Mouse (Mus musculus) intestine, embryonic 14.5 days (tissue): ENCODE data around the gene Dbn1. TPM values are rescaled to one million over a fixed set of nuclear protein-coding genes. Genes with fewer than 3 reads are reported as not detected.

ENCODE experiments used
- ATAC-seq: fragments of 200-750 bp; cut with Nextera tagmentation; replicated peaks from 2 replicates; pipeline ENCODE4 v1.8.0; 2017; ENCODE audit warnings: low read depth, moderate number of reproducible peaks, moderate TSS enrichment, moderate library complexity; ENCODE audit not compliant: low FRiP score, low TSS enrichment
- DNase-seq: peaks from one replicate; pipeline ENCODE4 v3.0.0-alpha.2; 2018; ENCODE audit warnings: low spot score
- H3K27ac ChIP-seq: fragments of 300-500 bp; sonication (generic); 2 replicates; pipeline ENCODE4 v1.5.1; 2014; ENCODE audit warnings: low read depth, mild to moderate bottlenecking, control low read depth
- H3K27me3 ChIP-seq: fragments of 300-500 bp; sonication (generic); replicated peaks from 2 replicates; pipeline ENCODE4 v1.6.1; 2014; ENCODE audit warnings: low read length, control low read depth; ENCODE audit not compliant: control insufficient read depth, insufficient read depth
- H3K36me3 ChIP-seq: fragments of 300-500 bp; sonication (generic); 2 replicates; pipeline ENCODE4 v1.6.1; 2014; ENCODE audit warnings: low read length, control low read depth; ENCODE audit not compliant: control insufficient read depth, insufficient read depth
- H3K4me1 ChIP-seq: fragments of 300-500 bp; sonication (generic); replicated peaks from 2 replicates; pipeline ENCODE4 v1.6.1; 2014; ENCODE audit warnings: low read length, control low read depth, mixed read lengths; ENCODE audit not compliant: control insufficient read depth, insufficient read depth
- H3K4me2 ChIP-seq: fragments of 300-500 bp; sonication (generic); 2 replicates; pipeline ENCODE4 v1.6.1; 2014; ENCODE audit warnings: low read length
- H3K4me3 ChIP-seq: fragments of 300-500 bp; sonication (generic); 2 replicates; pipeline ENCODE4 v1.5.1; 2014; ENCODE audit warnings: low read depth, low read length, control low read depth, mixed read lengths
- H3K9ac ChIP-seq: fragments of 300-500 bp; sonication (generic); 2 replicates; pipeline ENCODE4 v1.6.1; 2014; ENCODE audit warnings: mild to moderate bottlenecking, low read length
- H3K9me3 ChIP-seq: fragments of 300-500 bp; sonication (generic); 2 replicates; pipeline ENCODE4 v1.6.1; 2016; ENCODE audit warnings: low read length, control low read depth; ENCODE audit not compliant: control insufficient read depth
- WGBS: fragments of 180-500 bp; shearing (Covaris S2); extraction: QIAGEN DNeasy Blood & Tissue Kit; methylation state at CpG from one replicate; pipeline ENCODE4 v1.1.7; 2014; 5-methylcytosine and 5-hydroxymethylcytosine counted together
- polyA plus RNA-seq: library from polyadenylated mRNA; unstranded; fragments of >200 nt; fragmentation: Nextera tagmentation; extraction: Ambion mirVana; gene quantifications from 2 replicates; pipeline ENCODE4 v1.2.1, GENCODE M21; 2014

The Dbn1 gene
- polyA plus RNA-seq, 1 experiment from 2014 or later = 120 TPM

DNA sequence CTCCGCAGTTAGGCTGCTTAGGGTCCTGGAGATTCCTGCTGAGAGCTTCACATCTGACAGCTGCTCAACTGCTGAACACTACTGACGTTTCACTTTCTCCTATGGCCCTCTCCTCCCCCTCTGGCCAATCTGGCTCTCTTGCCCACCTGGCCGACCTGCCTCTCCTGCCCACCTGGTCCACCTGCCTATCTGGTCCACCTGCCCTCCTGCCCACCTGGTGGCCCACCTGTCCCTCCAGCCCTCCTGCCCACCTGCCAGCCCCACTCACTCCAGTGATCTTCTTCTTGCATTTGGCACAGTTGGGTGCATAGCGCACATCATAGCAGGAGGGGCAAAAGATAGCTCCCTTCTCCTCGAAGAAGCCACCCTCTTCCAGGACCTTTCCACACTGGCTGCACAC, 16.5 kb upstream of the Dbn1 start:
- Histone ChIP-seq H3K27me3 (no peaks in the 10 kb centered on the region), H3K27ac (no peak overlapping the region), H3K36me3 (peaks cover 92% of the 10 kb centered on the region), H3K4me3 (no peak overlapping the region), H3K9ac (no peak overlapping the region), H3K9me3 (no peaks in the 10 kb centered on the region), H3K4me2 (no peak overlapping the region), H3K4me1 (no peaks in the 10 kb centered on the region)
- no peak for ATAC-seq
- DNase-seq = no peak
- WGBS = 78% methylated on average over 5 of the region's 5 CpGs

GRCm38 (mm10) chr13:55502405-55502804, 14.5 kb upstream of the Dbn1 start:
- DNase-seq = no peak
- H3K4me2 ChIP-seq = no peak overlapping the region
- H3K9me3 ChIP-seq = no peaks in the 10 kb centered on the region
- H3K9ac ChIP-seq = no peak overlapping the region
- H3K36me3 ChIP-seq = peaks cover 90% of the 10 kb centered on the region
- no peaks in the 10 kb centered on the region for H3K27me3 ChIP-seq
- 82% methylated on average over 8 of the region's 8 CpGs for WGBS
- no peak for ATAC-seq
- H3K27ac ChIP-seq = no peak overlapping the region
- H3K4me3 ChIP-seq = no peak overlapping the region
- H3K4me1 ChIP-seq = 0 out of 2 replicates have a peak, but pooled peaks cover 4% of the 10 kb centered on the region

- Histone ChIP-seq H3K36me3 (peaks cover 72% of the 10 kb centered on the region), H3K27me3 (no peaks in the 10 kb centered on the region), H3K4me2 (no peak overlapping the region), H3K9ac (no peak overlapping the region), H3K4me1 (peaks cover 4% of the 10 kb centered on the region; the same call in 1 of the 2 replicates), H3K9me3 (no peaks in the 10 kb centered on the region), H3K4me3 (no peak overlapping the region), H3K27ac (no peak overlapping the region)
- 68% methylated on average over 10 of the region's 10 CpGs for WGBS
- DNase-seq (no peak), ATAC-seq (no peak)
Observed at GRCm38 (mm10) chr13:55500575-55500974, 12.7 kb upstream of the Dbn1 start.

DNA sequence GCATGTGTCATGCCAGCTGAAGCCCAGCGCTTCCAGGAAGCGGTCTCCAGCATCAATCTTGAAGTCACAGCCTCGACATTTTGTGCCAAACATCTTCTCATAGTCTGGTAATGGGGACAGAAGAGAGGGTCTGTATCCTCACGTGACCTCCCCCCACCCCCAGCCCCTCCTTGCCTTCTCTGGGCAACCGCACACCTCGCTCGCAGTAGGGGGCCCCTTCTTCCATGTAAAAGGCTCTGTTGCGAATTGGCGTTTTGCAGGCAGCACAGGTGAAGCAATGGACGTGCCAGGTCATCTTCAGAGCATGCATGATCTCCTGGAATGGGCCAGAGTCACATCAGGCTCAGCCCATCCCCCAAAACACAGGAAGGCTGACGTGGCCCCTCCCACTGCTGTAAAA, 11.0 kb upstream of the Dbn1 start:
- Histone ChIP-seq H3K9me3 (no peaks in the 10 kb centered on the region), H3K4me1 (peaks cover 4% of the 10 kb centered on the region; the same call in 1 of the 2 replicates), H3K4me2 (no peak overlapping the region), H3K9ac (no peak overlapping the region), H3K27me3 (no peaks in the 10 kb centered on the region), H3K27ac (no peak overlapping the region), H3K36me3 (peaks cover 55% of the 10 kb centered on the region), H3K4me3 (no peak overlapping the region)
- no peak for ATAC-seq
- 54% methylated on average over 11 of the region's 11 CpGs for WGBS
- DNase-seq = no peak

GRCm38 (mm10) chr13:55496661-55497060, 8.8 kb upstream of the Dbn1 start:
- Histone ChIP-seq H3K4me1 (peaks cover 4% of the 10 kb centered on the region; the same call in 1 of the 2 replicates), H3K9me3 (no peaks in the 10 kb centered on the region), H3K27ac (no peak overlapping the region), H3K36me3 (peaks cover 35% of the 10 kb centered on the region), H3K27me3 (no peaks in the 10 kb centered on the region), H3K4me2 (no peak overlapping the region), H3K4me3 (no peak overlapping the region), H3K9ac (no peak overlapping the region)
- DNase-seq (no peak), ATAC-seq (no peak)
- WGBS = 75% methylated on average over 6 of the region's 6 CpGs

DNA sequence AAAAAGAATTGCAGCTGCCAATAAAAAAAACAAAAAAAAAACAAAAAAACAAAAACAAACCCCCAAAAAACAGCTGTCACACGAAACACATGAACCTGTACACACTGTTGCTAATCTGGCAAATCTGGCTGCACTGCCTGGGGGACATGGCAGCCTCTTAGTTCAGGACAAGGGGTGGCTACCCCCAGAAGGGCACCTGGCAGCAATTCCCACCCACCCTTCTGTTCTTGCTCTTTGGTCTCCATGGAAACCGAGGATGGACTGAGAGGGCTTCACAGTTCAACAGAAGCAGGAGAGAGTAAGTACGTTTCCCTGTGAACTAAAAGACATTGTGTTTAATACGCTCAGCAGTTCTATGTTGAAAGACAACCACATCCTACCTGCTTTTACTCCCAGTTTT, 7.8 kb upstream of the Dbn1 start:
- WGBS = 46% methylated on average over 4 of the region's 4 CpGs

DNA sequence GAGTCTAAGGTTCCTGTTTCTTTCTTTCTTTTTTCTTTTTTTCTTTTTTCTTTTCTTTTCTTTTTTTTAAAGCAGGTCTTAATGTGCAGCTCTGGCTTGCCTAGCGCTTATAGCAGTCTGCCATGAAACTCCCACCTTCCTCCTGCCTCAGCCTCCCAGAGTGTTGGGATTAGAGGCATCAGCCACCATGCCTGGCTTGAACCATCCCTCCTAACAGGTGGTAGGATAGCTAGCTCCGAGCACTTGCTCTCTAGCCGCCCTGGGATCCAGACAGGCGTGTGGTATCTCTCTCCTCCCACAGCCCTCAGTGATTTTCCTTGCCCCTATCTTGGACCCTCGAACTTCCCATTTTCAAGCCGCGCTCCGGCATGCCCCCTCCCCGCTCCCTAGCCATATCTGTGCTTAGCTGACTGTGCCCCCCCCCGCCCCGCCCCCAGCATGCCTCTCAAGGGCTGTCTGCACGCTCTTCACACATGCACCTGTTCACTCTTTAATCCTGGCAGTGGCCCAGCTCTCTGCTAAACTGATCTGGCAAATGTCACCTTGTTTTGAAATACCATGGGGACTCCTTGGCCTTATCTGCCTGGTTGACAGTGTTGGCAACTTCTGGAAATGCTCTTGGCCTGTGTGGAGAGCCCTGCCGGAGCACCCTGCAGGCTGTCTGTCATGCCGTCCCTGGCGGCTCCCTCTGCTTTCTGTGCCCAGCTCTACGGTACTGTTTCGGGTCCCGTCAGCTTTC, 7.1 kb upstream of the Dbn1 start:
- Histone ChIP-seq H3K36me3 (peaks cover 21% of the 10 kb centered on the region), H3K4me1 (peaks cover 4% of the 10 kb centered on the region; the same call in 1 of the 2 replicates), H3K27me3 (no peaks in the 10 kb centered on the region), H3K27ac (no peak overlapping the region), H3K9ac (no peak overlapping the region), H3K9me3 (no peaks in the 10 kb centered on the region), H3K4me2 (no peak overlapping the region), H3K4me3 (no peak overlapping the region)
- 16% methylated on average over 18 of the region's 18 CpGs for WGBS
- DNase-seq (no peak), ATAC-seq (peak; percentile 38; the same call in 1 of the 2 replicates)

More for the DNA sequence above, 7.8 kb upstream of the Dbn1 start:
- Histone ChIP-seq H3K4me1 (peaks cover 4% of the 10 kb centered on the region; the same call in 1 of the 2 replicates), H3K27ac (no peak overlapping the region), H3K9me3 (no peaks in the 10 kb centered on the region), H3K4me3 (no peak overlapping the region), H3K9ac (no peak overlapping the region), H3K27me3 (no peaks in the 10 kb centered on the region), H3K36me3 (peaks cover 27% of the 10 kb centered on the region), H3K4me2 (no peak overlapping the region)
- no peak for ATAC-seq
- no peak for DNase-seq

DNA sequence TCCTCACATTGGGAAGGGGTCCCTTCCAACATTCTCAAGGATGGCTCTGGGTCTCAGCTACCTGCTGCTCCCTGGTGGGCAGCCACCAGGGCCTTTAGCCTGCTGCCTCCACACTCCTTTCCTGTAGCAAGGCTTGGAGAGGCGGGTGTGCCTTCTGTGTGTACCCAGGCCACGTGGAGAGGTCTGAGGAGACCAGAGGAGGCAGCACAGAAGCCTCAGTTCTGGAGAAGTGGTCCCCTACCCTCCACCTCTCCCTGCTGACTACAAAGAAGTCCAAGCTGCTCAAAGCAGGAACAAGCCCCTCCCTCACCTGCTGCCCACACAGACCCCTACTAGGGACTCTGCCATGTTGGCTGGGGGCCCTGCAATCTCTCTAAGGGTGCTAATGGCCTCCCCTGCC, 6.3 kb upstream of the Dbn1 start:
- DNase-seq (no peak), ATAC-seq (no peak)
- Histone ChIP-seq H3K27ac (no peak overlapping the region), H3K9me3 (no peaks in the 10 kb centered on the region), H3K4me2 (no peak overlapping the region), H3K4me1 (peaks cover 4% of the 10 kb centered on the region; the same call in 1 of the 2 replicates), H3K4me3 (no peak overlapping the region), H3K9ac (no peak overlapping the region), H3K36me3 (peaks cover 18% of the 10 kb centered on the region), H3K27me3 (no peaks in the 10 kb centered on the region)
- 17% methylated on average over 2 of the region's 2 CpGs for whole genome bisulfite sequencing
